Mouse (Mus musculus): ENCODE results near the gene Dpp3. TPM values are rescaled to one million over a fixed set of nuclear protein-coding genes. Genes with fewer than 3 reads are reported as not detected.
A peak's percentile ranks its signal among the peaks of the same experiment; 100 is the strongest.

Dpp3 gene
- total and polyA plus RNA-seq, 3 experiments = 12.7 to 36.1 (median 16.3) TPM

GRCm38 (mm10) chr19:4905979-4906794 is 21.9 kb downstream of the Dpp3 start, which contains the start of gene Bbs1:
Gene Bbs1 (minus strand): TSS chr19:4906628.
- intact Hi-C loops (cut with DNase I) = loop anchor here (2.0 kb wide), 1 partner anchor 25 kb away; no protein-coding TSS in a partner anchor
- TF ChIP-seq EP300 (IDR thresholded peaks at IDR 0.05; ENCODE audit: insufficient read depth, low read depth, low read length) = 0 out of 2 replicates have a peak, but pooled peaks have one; percentile 25
- peak; percentile 48; the same call in 1 of the 2 replicates for TF ChIP-seq POLR2A (IDR thresholded peaks at IDR 0.05; ENCODE audit: insufficient read depth, low read depth, low read length)
- TF ChIP-seq CTCF (IDR thresholded peaks at IDR 0.05) = no peak
- H3K27me3 ChIP-seq (ENCODE audit: control insufficient read depth, insufficient read depth, low read length) = no peaks in the 10 kb centered on the region
- H3K4me1 ChIP-seq (ENCODE audit: control insufficient read depth, insufficient read depth, low read length) = peaks cover 3% of the 10 kb centered on the region
- 9% methylated on average over 31 of the region's 31 CpGs for WGBS
- no peaks in the 10 kb centered on the region for H3K36me3 ChIP-seq (ENCODE audit: control insufficient read depth, insufficient read depth, low read length)
- peak within 1 kb of the TSS; percentile 63 for H3K4me3 ChIP-seq
- no peaks in the 10 kb centered on the region for H3K79me2 ChIP-seq (replicated peaks; ENCODE audit: control insufficient read depth, insufficient read depth, low read length)
- H3K27ac ChIP-seq = no peak within 1 kb of the TSS
- peak within 1 kb of the TSS; percentile 57; the same call in 1 of the 2 replicates for H3K9ac ChIP-seq (ENCODE audit: low read depth, low read length)
- peak; percentile 79 to 85 for DNase-seq

DNA sequence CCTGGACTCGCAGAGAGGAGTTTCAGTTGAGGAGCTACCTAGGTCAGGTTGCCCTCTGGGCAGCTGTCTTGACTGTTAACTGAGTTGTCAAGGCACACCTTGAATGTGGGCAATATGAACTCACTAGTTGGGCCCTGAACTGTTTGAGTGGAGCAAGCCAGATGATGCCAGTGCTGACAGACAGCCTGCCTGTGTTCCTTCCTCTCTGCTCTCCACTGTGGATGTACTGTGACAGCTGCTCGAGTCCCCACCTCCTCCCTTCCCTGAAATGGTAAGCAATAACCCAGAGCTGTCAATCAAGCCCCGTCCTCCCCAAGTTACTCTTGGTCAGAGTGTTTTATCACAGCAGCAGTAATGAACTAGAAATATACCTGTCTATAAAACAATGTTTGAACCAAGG is 28.2 kb downstream of the Dpp3 start:
- TF ChIP-seq CTCF (IDR thresholded peaks at IDR 0.05) = no peak
- TF ChIP-seq POLR2A (IDR thresholded peaks at IDR 0.05; ENCODE audit: insufficient read depth, low read depth, low read length) = no peak
- WGBS = 77% methylated on average over 3 of the region's 3 CpGs
- no peaks in the 10 kb centered on the region for H3K27me3 ChIP-seq (ENCODE audit: control insufficient read depth, insufficient read depth, low read length)

GRCm38 (mm10) chr19:4898972-4899371 is 29.1 kb downstream of the Dpp3 start:
- H3K36me3 ChIP-seq (ENCODE audit: control insufficient read depth, insufficient read depth, low read length) = no peaks in the 10 kb centered on the region
- H3K27ac ChIP-seq = no peak overlapping the region
- DNase-seq = no peak
- H3K79me2 ChIP-seq (replicated peaks; ENCODE audit: control insufficient read depth, insufficient read depth, low read length) = no peaks in the 10 kb centered on the region
- no peak for TF ChIP-seq POLR2A (IDR thresholded peaks at IDR 0.05; ENCODE audit: insufficient read depth, low read depth, low read length)
- TF ChIP-seq CTCF (IDR thresholded peaks at IDR 0.05) = no peak
- TF ChIP-seq EP300 (IDR thresholded peaks at IDR 0.05; ENCODE audit: insufficient read depth, low read depth, low read length) = no peak
- no peak overlapping the region for H3K4me3 ChIP-seq
- no peaks in the 10 kb centered on the region for H3K27me3 ChIP-seq (ENCODE audit: control insufficient read depth, insufficient read depth, low read length)
- intact Hi-C loops (cut with DNase I) = no loop called here
- WGBS = 71% methylated on average over 9 of the region's 9 CpGs
- H3K9ac ChIP-seq (ENCODE audit: low read depth, low read length) = no peak overlapping the region
- H3K4me1 ChIP-seq (ENCODE audit: control insufficient read depth, insufficient read depth, low read length) = no peaks in the 10 kb centered on the region

More for the DNA sequence above, 28.2 kb downstream of the Dpp3 start:
- H3K4me1 ChIP-seq (ENCODE audit: control insufficient read depth, insufficient read depth, low read length) = no peaks in the 10 kb centered on the region
- no peak overlapping the region for H3K9ac ChIP-seq (ENCODE audit: low read depth, low read length)
- H3K36me3 ChIP-seq (ENCODE audit: control insufficient read depth, insufficient read depth, low read length) = no peaks in the 10 kb centered on the region
- no peaks in the 10 kb centered on the region for H3K79me2 ChIP-seq (replicated peaks; ENCODE audit: control insufficient read depth, insufficient read depth, low read length)
- no peak for DNase-seq
- no peak overlapping the region for H3K4me3 ChIP-seq
- intact Hi-C loops (cut with DNase I) = no loop called here
- H3K27ac ChIP-seq = no peak overlapping the region

DNA sequence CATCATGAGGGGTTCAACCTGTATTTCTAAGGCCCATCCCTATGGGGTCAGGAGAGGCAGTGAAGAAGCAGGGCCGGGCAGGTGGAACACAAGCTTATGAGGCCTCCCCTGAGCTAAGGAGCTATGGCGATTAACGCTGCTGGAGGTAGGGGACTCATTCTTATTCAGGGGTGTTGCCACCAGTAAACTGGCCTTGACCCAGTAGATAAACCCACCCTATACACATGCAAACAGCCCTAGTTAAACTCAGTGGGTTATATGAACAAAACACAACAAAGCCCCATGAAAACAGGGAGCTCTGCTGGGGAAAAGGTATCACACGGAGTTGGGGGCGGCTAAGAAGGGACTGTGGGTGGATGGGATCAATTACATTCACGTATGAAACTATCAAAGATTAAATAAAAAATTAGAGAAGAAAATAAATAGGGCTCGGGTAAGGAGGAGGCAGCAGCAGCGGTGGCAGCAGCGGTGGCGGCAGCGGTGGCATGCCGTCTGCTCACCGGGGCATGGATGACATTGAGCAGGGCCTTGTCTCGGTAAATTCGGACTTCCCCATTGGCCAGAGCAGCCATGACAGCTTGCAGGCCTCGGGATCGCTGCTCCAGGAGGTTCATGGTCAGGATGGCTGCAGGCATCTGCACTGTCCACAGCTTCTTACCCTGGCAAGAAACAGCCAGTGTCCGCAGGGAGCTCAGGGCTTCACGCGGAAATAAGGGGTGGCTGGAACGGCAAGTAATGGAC is 31.1 kb downstream of the Dpp3 start:
- Histone ChIP-seq H3K4me1 (ENCODE audit: control insufficient read depth, insufficient read depth, low read length) (no peaks in the 10 kb centered on the region), H3K27me3 (ENCODE audit: control insufficient read depth, insufficient read depth, low read length) (no peaks in the 10 kb centered on the region), H3K9ac (ENCODE audit: low read depth, low read length) (no peak overlapping the region), H3K36me3 (ENCODE audit: control insufficient read depth, insufficient read depth, low read length) (no peaks in the 10 kb centered on the region), H3K79me2 (replicated peaks; ENCODE audit: control insufficient read depth, insufficient read depth, low read length) (no peaks in the 10 kb centered on the region), H3K27ac (no peak overlapping the region), H3K4me3 (no peak overlapping the region)
- no peak for DNase-seq
- no peak for TF ChIP-seq POLR2A (IDR thresholded peaks at IDR 0.05; ENCODE audit: insufficient read depth, low read depth, low read length)
- no peak for TF ChIP-seq EP300 (IDR thresholded peaks at IDR 0.05; ENCODE audit: insufficient read depth, low read depth, low read length)
- no peak for TF ChIP-seq CTCF (IDR thresholded peaks at IDR 0.05)
- intact Hi-C loops (cut with DNase I) = no loop called here
- 72% methylated on average over 21 of the region's 21 CpGs for WGBS

DNA sequence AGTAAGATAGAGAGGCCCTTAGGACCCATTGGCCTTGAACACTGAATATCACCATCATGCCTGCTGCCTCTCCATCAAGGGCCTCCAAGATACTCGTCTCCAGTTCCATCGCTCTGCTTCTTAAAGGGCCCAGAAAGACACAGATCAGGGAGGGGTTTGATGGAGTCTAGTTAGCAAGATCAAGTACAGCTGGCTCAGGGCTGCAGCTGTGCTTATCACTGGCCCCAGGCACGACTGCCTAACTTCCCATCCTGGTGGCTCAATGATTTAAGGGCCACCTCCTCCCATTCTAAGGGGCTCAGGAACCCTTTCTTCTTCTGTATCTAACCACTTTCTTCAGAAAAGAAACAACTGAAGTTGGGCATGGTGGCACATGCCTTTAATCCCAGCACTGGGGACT is 36.3 kb downstream of the Dpp3 start:
- H3K4me3 ChIP-seq = no peak overlapping the region
- no peaks in the 10 kb centered on the region for H3K4me1 ChIP-seq (ENCODE audit: control insufficient read depth, insufficient read depth, low read length)
- no peak overlapping the region for H3K27ac ChIP-seq
- no peak overlapping the region for H3K9ac ChIP-seq (ENCODE audit: low read depth, low read length)
- intact Hi-C loops (cut with DNase I) = no loop called here
- no peaks in the 10 kb centered on the region for H3K27me3 ChIP-seq (ENCODE audit: control insufficient read depth, insufficient read depth, low read length)
- no peaks in the 10 kb centered on the region for H3K36me3 ChIP-seq (ENCODE audit: control insufficient read depth, insufficient read depth, low read length)
- WGBS = 73% methylated on average over 3 of the region's 3 CpGs
- no peak for DNase-seq
- H3K79me2 ChIP-seq (replicated peaks; ENCODE audit: control insufficient read depth, insufficient read depth, low read length) = no peaks in the 10 kb centered on the region
- TF ChIP-seq POLR2A (IDR thresholded peaks at IDR 0.05; ENCODE audit: insufficient read depth, low read depth, low read length) (no peak), CTCF (IDR thresholded peaks at IDR 0.05) (no peak), EP300 (IDR thresholded peaks at IDR 0.05; ENCODE audit: insufficient read depth, low read depth, low read length) (no peak)
